ENCODE assay signal across 12 mouse cellular contexts in the genomic region with DNA sequence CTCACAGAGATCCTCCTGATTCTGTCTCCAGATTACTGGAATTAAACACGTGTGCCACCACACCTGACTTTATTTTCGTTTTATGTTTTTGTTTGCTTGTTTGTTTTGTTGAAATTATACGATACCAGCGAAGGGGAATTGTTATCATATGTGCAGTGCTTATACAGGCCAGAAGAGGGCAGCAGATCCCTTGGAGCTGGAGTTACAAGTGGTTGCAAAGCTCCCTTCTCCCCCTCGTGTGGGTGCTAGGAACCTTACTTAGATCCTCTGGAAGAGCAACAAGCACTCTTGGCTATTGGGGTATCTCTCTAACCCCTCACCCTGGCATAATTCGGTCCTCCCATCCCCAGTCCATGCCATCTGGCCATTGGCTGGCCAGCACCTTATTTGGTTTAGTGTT. TPM values are rescaled to one million over a fixed set of nuclear protein-coding genes. Genes with fewer than 3 reads are reported as not detected.
A peak's percentile ranks its signal among the peaks of the same experiment; 100 is the strongest.
DNase-seq lines count a peak whose midpoint lies in the region; ATAC-seq and TF ChIP-seq lines count a peak whose summit lies in the region.
"Had no signal": no experiment of that assay in that cellular context is flagged by ENCODE, and none has a peak within 500 bp of the region (broad histone marks: within the 10 kb centered on the region; RNA-seq: fewer than 3 reads in every experiment).

No protein-coding gene starts in this region.

- H3K4me1 ChIP-seq in heart, postnatal 0 days (ENCODE audit: control insufficient read depth, insufficient read depth), result peaks cover 6% of the 10 kb centered on the region
- H3K4me1 ChIP-seq in thymus, adult 2 months (replicated peaks; ENCODE audit: control insufficient read depth, insufficient read depth, low read length), result no peaks in the 10 kb centered on the region
- H3K4me1 ChIP-seq: megakaryocyte, embryonic 14.5 days had no signal

- H3K36me3 ChIP-seq in heart, postnatal 0 days (replicated peaks; ENCODE audit: control insufficient read depth, insufficient read depth, low read length), result no peaks in the 10 kb centered on the region
- H3K36me3 ChIP-seq in thymus, adult 2 months (ENCODE audit: control insufficient read depth, insufficient read depth, low read length), result no peaks in the 10 kb centered on the region
- H3K36me3 ChIP-seq: forebrain, embryonic 10.5 days; kidney, embryonic 15.5 days had no signal

- H3K27me3 ChIP-seq in heart, postnatal 0 days (ENCODE audit: control insufficient read depth, insufficient read depth, low read length), result no peaks in the 10 kb centered on the region
- no peaks in the 10 kb centered on the region for H3K27me3 ChIP-seq in thymus, adult 2 months (ENCODE audit: control insufficient read depth, insufficient read depth, low read length)
- H3K27me3 ChIP-seq: kidney, embryonic 15.5 days; megakaryocyte, embryonic 14.5 days had no signal

- ATAC-seq in heart, postnatal 0 days (ENCODE audit: insufficient read depth, low read depth), result no peak
- ATAC-seq in erythroblast, adult 5-6 weeks (replicated peaks; ENCODE audit: low FRiP score, poor library complexity, severe bottlenecking), result peak; percentile 62; the same call in 1 of the 2 replicates
- ATAC-seq in monocyte, adult 5-6 weeks (replicated peaks; ENCODE audit: insufficient number of reproducible peaks, low FRiP score, low TSS enrichment, poor library complexity, severe bottlenecking), result no peak; the same call in 1 of the 2 replicates

- TF ChIP-seq CTCF in heart, postnatal 0 days (IDR thresholded peaks at IDR 0.05; ENCODE audit: low read depth), result peak; percentile 37
- TF ChIP-seq CTCF in thymus, adult 2 months (IDR thresholded peaks at IDR 0.05; ENCODE audit: borderline replicate concordance, control insufficient read depth, extremely low read depth, insufficient read depth, low read length, poor library complexity), result no peak; the same call in 1 of the 2 replicates

- H3K4me2 ChIP-seq in heart, postnatal 0 days (ENCODE audit: low read depth, low read length), result no peak overlapping the region
- H3K4me2 ChIP-seq: kidney, embryonic 15.5 days had no signal

- no peak for DNase-seq in heart, postnatal 0 days (ENCODE audit: low spot score)
- DNase-seq in heart, adult 9 months (ENCODE audit: low spot score in 2 of 2), result no peak
- peak; percentile 49 for DNase-seq in thymus, adult 2 months
- no peak for DNase-seq in thymus, adult 18-20 months
- peak; percentile 58 for DNase-seq in thymus, postnatal 4 days
- DNase-seq in MN1 (ENCODE audit: low spot score), result no peak
- DNase-seq: adrenal gland, adult 2 months had no signal

- no peak for TF ChIP-seq POLR2A in thymus, adult 2 months (IDR thresholded peaks at IDR 0.05; ENCODE audit: control insufficient read depth, extremely low read depth, insufficient read depth, low read length, poor library complexity)

- H3K9ac ChIP-seq in heart, postnatal 0 days (replicated peaks; ENCODE audit: low read depth, low read length), result no peak overlapping the region
- H3K9ac ChIP-seq: kidney, embryonic 15.5 days had no signal

- 0 out of 2 replicates have a peak, but pooled peaks cover 10% of the 10 kb centered on the region for H3K9me3 ChIP-seq in heart, postnatal 0 days (replicated peaks; ENCODE audit: control insufficient read depth, low read length)
- H3K9me3 ChIP-seq: kidney, embryonic 15.5 days had no signal

- H3K4me3 ChIP-seq in heart, postnatal 0 days (ENCODE audit: low read depth, low read length), result no peak overlapping the region
- no peak overlapping the region for H3K4me3 ChIP-seq in thymus, adult 2 months (ENCODE audit: control insufficient read depth, insufficient read depth, low read length)
- H3K4me3 ChIP-seq: forebrain, embryonic 10.5 days; kidney, embryonic 15.5 days; megakaryocyte, embryonic 14.5 days had no signal

- H3K27ac ChIP-seq in heart, postnatal 0 days (ENCODE audit: low read depth), result no peak overlapping the region
- H3K27ac ChIP-seq in thymus, adult 2 months (ENCODE audit: control insufficient read depth, insufficient read depth, low read length), result no peak overlapping the region
- H3K27ac ChIP-seq: forebrain, embryonic 10.5 days; kidney, embryonic 15.5 days had no signal

- WGBS in heart, postnatal 0 days, result 48% methylated on average over 6 of the region's 6 CpGs
- WGBS in thymus, adult 2 months, result 63% methylated on average over 6 of the region's 6 CpGs

- TF ChIP-seq EP300 in heart, postnatal 0 days (IDR thresholded peaks at IDR 0.05; ENCODE audit: low read depth), result no peak

RNA-seq across cellular contexts. Expression of a gene that starts 24.7 kb away (rescaled TPM):
- total RNA-seq in heart, postnatal 0 days (2014; rRNA removed; ENCODE audit: low replicate concordance), result 59.6 and 73.0 TPM in 2 replicates
- polyA plus RNA-seq in heart, postnatal 0 days (2015; fragmentation: Nextera tagmentation; extraction: Ambion mirVana), result 20.6 and 22.4 TPM in 2 replicates
- polyA plus RNA-seq in thymus, adult 2 months (2012; rRNA removed), result 192 and 203 TPM in 2 replicates
- 77.8 and 106 TPM in 2 replicates for total RNA-seq in erythroblast, adult 5-6 weeks (2015; ENCODE audit: low replicate concordance)
- 76.8 and 86.9 TPM in 2 replicates for total RNA-seq in erythroblast, adult 5-6 weeks (2017; ENCODE audit: low replicate concordance)
- total RNA-seq in monocyte, adult 5-6 weeks (2017), result 562 to 797 TPM (median 623 TPM) in 3 replicates

RNA-seq across cellular contexts. Expression of a gene that starts 50.4 kb away (rescaled TPM):
- total RNA-seq in heart, postnatal 0 days (2014; rRNA removed; ENCODE audit: low replicate concordance), result not detected in 2 replicates
- polyA plus RNA-seq in heart, postnatal 0 days (2015; fragmentation: Nextera tagmentation; extraction: Ambion mirVana), result 0.19 and 0.20 TPM in 2 replicates
- polyA plus RNA-seq in thymus, adult 2 months (2012; rRNA removed), result 3.2 and 3.5 TPM in 2 replicates
- total RNA-seq in erythroblast, adult 5-6 weeks (2015; ENCODE audit: low replicate concordance), result not detected in 2 replicates
- not detected in 2 replicates for total RNA-seq in erythroblast, adult 5-6 weeks (2017; ENCODE audit: low replicate concordance)
- not detected in 3 replicates for total RNA-seq in monocyte, adult 5-6 weeks (2017)

Comparison
In these comparisons a context has a peak if more than half of its experiments do, and no peak if none do; other contexts are left out.
1. DNase-seq: peak in thymus, adult 2 months (single experiment) and thymus, postnatal 4 days (single experiment); none in heart, postnatal 0 days (single experiment), heart, adult 9 months (0 of 2), thymus, adult 18-20 months (0 of 2) and MN1 (single experiment).